Mouse (Mus musculus) forebrain, embryonic 10.5 days (tissue): ENCODE measurements at regions not wholly inside any gene's neighbourhood (a gene's known extent, or its start where the extent isn't known, plus 50 kb on each side); places are given as distances from the start of the nearest gene placed in this dataset.

Experiments used
- DNase-seq: peaks from one replicate; pipeline ENCODE4 v3.0.0-alpha.2; 2017; ENCODE audit warnings: low spot score; ENCODE audit errors: extremely low spot score
- H3K27ac ChIP-seq: fragments of 300-500 bp; sonication (generic); 2 replicates; pipeline ENCODE4 v1.5.1; 2016; ENCODE audit warnings: mild to moderate bottlenecking
- H3K27me3 ChIP-seq: fragments of 300-500 bp; sonication (generic); 2 replicates; pipeline ENCODE4 v1.6.1; 2016; ENCODE audit warnings: mild to moderate bottlenecking; ENCODE audit not compliant: poor library complexity, severe bottlenecking
- H3K36me3 ChIP-seq: fragments of 300-500 bp; sonication (generic); replicated peaks from 2 replicates; pipeline ENCODE4 v1.6.1; 2016; ENCODE audit warnings: mild to moderate bottlenecking, moderate library complexity
- H3K4me1 ChIP-seq: fragments of 300-500 bp; sonication (generic); 2 replicates; pipeline ENCODE4 v1.6.1; 2016
- H3K4me3 ChIP-seq: fragments of 300-500 bp; sonication (generic); 2 replicates; pipeline ENCODE4 v1.5.1; 2016; ENCODE audit warnings: mild to moderate bottlenecking, moderate library complexity
- H3K9me3 ChIP-seq: fragments of 300-500 bp; sonication (generic); 2 replicates; pipeline ENCODE4 v1.6.1; 2016; ENCODE audit warnings: mild to moderate bottlenecking, moderate library complexity
- WGBS: fragments of 180-500 bp; shearing (Covaris S2); methylation state at CpG from one replicate; pipeline ENCODE4 v1.1.7; 2016; 5-methylcytosine and 5-hydroxymethylcytosine counted together

DNA sequence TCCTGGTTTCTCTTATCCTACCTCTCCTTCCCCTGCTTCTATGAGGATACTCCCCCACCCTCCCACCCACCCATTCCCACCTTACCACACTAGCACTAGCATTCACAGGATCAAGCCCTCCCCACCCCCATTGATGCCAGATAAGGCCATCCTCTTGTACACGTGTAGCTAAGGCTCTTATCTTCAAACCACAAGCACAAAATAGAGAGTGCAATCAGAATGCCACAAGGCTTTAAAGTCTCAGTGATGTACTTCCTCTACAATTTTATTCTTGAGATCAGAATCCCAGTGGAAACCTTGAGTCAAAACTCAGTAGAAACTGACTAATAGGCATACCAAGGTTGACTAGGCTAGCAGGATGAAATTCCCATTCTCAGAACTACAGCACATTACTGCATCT lies 348.4 kb downstream of the Speer2 start:
- WGBS: 70% methylated on average over 1 of the region's 1 CpGs
- DNase-seq: no peak
- H3K27me3 ChIP-seq: no peaks in the 10 kb centered on the region
- H3K9me3 ChIP-seq: no peaks in the 10 kb centered on the region
- no peak overlapping the region for H3K27ac ChIP-seq
- no peaks in the 10 kb centered on the region for H3K36me3 ChIP-seq
- no peak overlapping the region for H3K4me3 ChIP-seq
- no peaks in the 10 kb centered on the region for H3K4me1 ChIP-seq

GRCm38 (mm10) chr16:69477317-69477716 lies 386.2 kb downstream of the Speer2 start:
- H3K4me3 ChIP-seq: no peak overlapping the region
- WGBS: 51% methylated on average over 4 of the region's 4 CpGs
- no peaks in the 10 kb centered on the region for H3K9me3 ChIP-seq
- no peak overlapping the region for H3K27ac ChIP-seq
- peaks cover 7% of the 10 kb centered on the region for H3K4me1 ChIP-seq
- DNase-seq: no peak
- no peaks in the 10 kb centered on the region for H3K36me3 ChIP-seq
- no peaks in the 10 kb centered on the region for H3K27me3 ChIP-seq

GRCm38 (mm10) chr16:69469024-69469780 lies 394.3 kb downstream of the Speer2 start:
- H3K36me3 ChIP-seq: no peaks in the 10 kb centered on the region
- peaks cover 8% of the 10 kb centered on the region; the same call in 1 of the 2 replicates for H3K4me1 ChIP-seq
- H3K27ac ChIP-seq: no peak overlapping the region
- H3K9me3 ChIP-seq: no peaks in the 10 kb centered on the region
- DNase-seq: no peak
- no peaks in the 10 kb centered on the region for H3K27me3 ChIP-seq
- WGBS: 37% methylated on average over 9 of the region's 9 CpGs
- H3K4me3 ChIP-seq: peak overlapping the region; percentile 29

DNA sequence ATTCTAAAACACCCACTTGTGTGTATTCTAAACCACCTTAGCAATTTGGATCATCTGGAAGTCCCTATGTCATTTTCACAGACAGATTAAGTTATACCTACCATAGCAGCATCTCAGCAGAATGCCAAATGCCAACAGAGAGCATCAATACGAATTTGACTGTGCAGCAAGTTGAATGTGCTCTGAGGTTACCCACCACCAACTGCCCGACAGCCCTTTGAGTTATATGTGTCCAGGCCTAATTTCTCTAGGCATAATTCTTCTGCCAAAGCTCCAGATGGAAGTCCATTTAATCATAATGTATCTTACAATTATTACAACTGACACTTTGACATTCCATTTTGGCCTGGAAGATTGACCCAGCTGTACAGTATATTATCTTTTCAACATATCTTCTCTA lies 404.4 kb downstream of the Speer2 start:
- DNase-seq: no peak
- no peak overlapping the region for H3K4me3 ChIP-seq
- H3K27ac ChIP-seq: no peak overlapping the region
- 88% methylated on average over 2 of the region's 2 CpGs for WGBS
- no peaks in the 10 kb centered on the region for H3K4me1 ChIP-seq
- no peaks in the 10 kb centered on the region for H3K9me3 ChIP-seq
- no peaks in the 10 kb centered on the region for H3K27me3 ChIP-seq
- no peaks in the 10 kb centered on the region for H3K36me3 ChIP-seq

- no peaks in the 10 kb centered on the region for H3K9me3 ChIP-seq
- DNase-seq: no peak
- H3K27ac ChIP-seq: no peak overlapping the region
- H3K36me3 ChIP-seq: no peaks in the 10 kb centered on the region
- 63% methylated on average over 12 of the region's 12 CpGs for WGBS
- H3K4me3 ChIP-seq: no peak overlapping the region
- no peaks in the 10 kb centered on the region for H3K27me3 ChIP-seq
- peaks cover 8% of the 10 kb centered on the region for H3K4me1 ChIP-seq
Measured at GRCm38 (mm10) chr16:69424661-69425634, 438.6 kb downstream of the Speer2 start.
